Mouse (Mus musculus) right cerebral cortex, postnatal 25 days (tissue): ENCODE measurements around the gene Armc9.

Experiments
- DNase-seq: peaks from one replicate; pipeline ENCODE4 v3.0.0; 2022

Armc9 gene

DNA sequence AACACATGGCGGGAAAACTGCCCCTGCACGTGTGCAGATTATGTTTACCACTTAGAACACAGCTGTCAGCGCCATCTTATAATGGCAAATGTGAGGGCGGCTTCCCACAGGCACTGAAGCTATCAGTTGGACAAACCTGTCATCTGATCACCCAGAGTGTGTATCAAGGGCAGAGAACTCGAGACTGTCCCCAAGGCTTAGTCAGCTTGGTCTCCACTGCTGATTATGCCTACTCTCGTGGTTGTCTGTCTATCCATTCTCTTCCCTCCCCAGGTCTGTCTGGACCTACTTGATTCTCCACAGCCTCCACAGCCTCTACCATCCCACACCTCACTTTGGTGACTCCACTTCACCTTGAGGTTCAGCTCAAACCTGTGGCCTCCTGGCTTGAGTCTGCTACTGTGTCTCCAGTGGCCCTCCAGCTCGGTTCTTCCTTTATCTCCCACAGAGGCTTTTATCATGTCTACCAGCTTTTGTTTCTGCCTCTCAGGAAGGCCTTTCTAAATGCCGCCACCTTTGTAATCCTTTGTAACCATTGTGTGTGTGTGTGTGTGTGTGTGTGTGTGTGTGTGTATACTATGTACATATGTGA is 166.3 kb downstream of the Armc9 start:
- no peak for DNase-seq
